ENCODE assay signal across 23 mouse cellular contexts in the genomic region with DNA sequence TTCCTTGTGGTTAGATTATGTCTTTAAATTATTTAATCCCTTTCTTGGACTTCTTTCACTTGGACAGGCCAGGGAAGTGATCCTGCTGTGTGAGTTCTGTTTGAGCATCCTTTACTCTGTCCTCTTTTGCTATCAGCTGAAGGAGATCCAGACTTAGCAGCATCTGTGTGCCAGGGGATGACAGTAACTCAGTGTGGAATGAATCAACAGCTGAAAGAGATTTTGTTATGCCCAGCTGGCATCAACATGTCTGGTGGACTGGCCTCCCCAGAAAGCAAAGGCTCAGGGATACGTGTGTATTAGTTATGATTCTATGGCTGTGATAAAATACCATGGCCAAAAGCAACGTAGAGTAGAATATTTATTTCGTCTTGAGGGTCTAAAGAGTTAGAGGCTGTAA. TPM values are rescaled to one million over a fixed set of nuclear protein-coding genes. Genes with fewer than 3 reads are reported as not detected.
DNase-seq lines count a peak whose midpoint lies in the region; ATAC-seq and TF ChIP-seq lines count a peak whose summit lies in the region.
"Had no signal": no experiment of that assay in that cellular context is flagged by ENCODE, and none has a peak within 500 bp of the region (broad histone marks: within the 10 kb centered on the region; RNA-seq: fewer than 3 reads in every experiment).

No protein-coding gene starts in this region.

- no peaks in the 10 kb centered on the region for H3K36me3 ChIP-seq in hindbrain, postnatal 0 days (ENCODE audit: insufficient read depth, low read length)
- peaks cover 5% of the 10 kb centered on the region; the same call in 1 of the 2 replicates for H3K36me3 ChIP-seq in hindbrain, embryonic 13.5 days
- H3K36me3 ChIP-seq in neural tube, embryonic 13.5 days = peaks cover 11% of the 10 kb centered on the region
- H3K36me3 ChIP-seq in neural tube, embryonic 15.5 days = peaks cover 2% of the 10 kb centered on the region; the same call in 1 of the 2 replicates
- H3K36me3 ChIP-seq: embryonic facial prominence, embryonic 12.5 days; G1E; heart, embryonic 10.5 days had no signal

- TF ChIP-seq CTCF in hindbrain, postnatal 0 days (IDR thresholded peaks at IDR 0.05; ENCODE audit: low read depth) = no peak

- H3K4me2 ChIP-seq in hindbrain, postnatal 0 days (ENCODE audit: low read depth, low read length) = no peak overlapping the region
- no peak overlapping the region for H3K4me2 ChIP-seq in hindbrain, embryonic 13.5 days
- no peak overlapping the region for H3K4me2 ChIP-seq in neural tube, embryonic 13.5 days
- no peak overlapping the region for H3K4me2 ChIP-seq in neural tube, embryonic 15.5 days
- H3K4me2 ChIP-seq: embryonic facial prominence, embryonic 12.5 days; forebrain, embryonic 13.5 days; hindbrain, embryonic 14.5 days had no signal

- H3K4me3 ChIP-seq in hindbrain, postnatal 0 days (ENCODE audit: low read length) = no peak overlapping the region
- no peak overlapping the region for H3K4me3 ChIP-seq in hindbrain, embryonic 13.5 days
- H3K4me3 ChIP-seq in neural tube, embryonic 13.5 days = no peak overlapping the region
- no peak overlapping the region for H3K4me3 ChIP-seq in neural tube, embryonic 15.5 days (replicated peaks)
- H3K4me3 ChIP-seq: embryonic facial prominence, embryonic 12.5 days; forebrain, embryonic 13.5 days; heart, embryonic 10.5 days had no signal

- peaks cover 13% of the 10 kb centered on the region; the same call in 1 of the 2 replicates for H3K4me1 ChIP-seq in hindbrain, postnatal 0 days (ENCODE audit: insufficient read depth, low read length)
- peaks cover 17% of the 10 kb centered on the region for H3K4me1 ChIP-seq in hindbrain, embryonic 13.5 days (replicated peaks)
- peaks cover 23% of the 10 kb centered on the region for H3K4me1 ChIP-seq in neural tube, embryonic 13.5 days (replicated peaks)
- peaks cover 22% of the 10 kb centered on the region for H3K4me1 ChIP-seq in neural tube, embryonic 15.5 days
- H3K4me1 ChIP-seq: embryonic facial prominence, embryonic 12.5 days had no signal

- H3K27ac ChIP-seq in hindbrain, postnatal 0 days = no peak overlapping the region
- no peak overlapping the region for H3K27ac ChIP-seq in hindbrain, embryonic 13.5 days
- 0 out of 2 replicates have a peak overlapping the region, but pooled peaks have one; percentile 29 for H3K27ac ChIP-seq in neural tube, embryonic 13.5 days (replicated peaks)
- H3K27ac ChIP-seq in neural tube, embryonic 15.5 days (replicated peaks) = no peak overlapping the region; the same call in 1 of the 2 replicates
- H3K27ac ChIP-seq: embryonic facial prominence, embryonic 12.5 days; forebrain, embryonic 13.5 days; heart, embryonic 10.5 days; hindbrain, embryonic 14.5 days had no signal

- peak; percentile 47; the same call in 1 of the 2 replicates for ATAC-seq in hindbrain, postnatal 0 days
- ATAC-seq in hindbrain, embryonic 13.5 days (ENCODE audit: low FRiP score) = no peak
- ATAC-seq in neural tube, embryonic 13.5 days (ENCODE audit: low read depth) = no peak
- ATAC-seq in neural tube, embryonic 15.5 days (ENCODE audit: low FRiP score) = no peak
- ATAC-seq: CD4-positive, CD25-positive, alpha-beta regulatory T cell, adult 4 months; intestine, embryonic 16.5 days had no signal

- 53% methylated on average over 3 of the region's 3 CpGs for WGBS in hindbrain, postnatal 0 days
- 82% methylated on average over 3 of the region's 3 CpGs for WGBS in hindbrain, embryonic 13.5 days
- 63% methylated on average over 3 of the region's 3 CpGs for WGBS in neural tube, embryonic 13.5 days
- WGBS in neural tube, embryonic 15.5 days = 71% methylated on average over 3 of the region's 3 CpGs

- H3K9me3 ChIP-seq in hindbrain, postnatal 0 days (ENCODE audit: low read length) = no peaks in the 10 kb centered on the region
- H3K9me3 ChIP-seq in hindbrain, embryonic 13.5 days = no peaks in the 10 kb centered on the region
- no peaks in the 10 kb centered on the region; the same call in 1 of the 2 replicates for H3K9me3 ChIP-seq in neural tube, embryonic 13.5 days
- H3K9me3 ChIP-seq in neural tube, embryonic 15.5 days (replicated peaks) = no peaks in the 10 kb centered on the region
- H3K9me3 ChIP-seq: embryonic facial prominence, embryonic 12.5 days; forebrain, embryonic 13.5 days; heart, embryonic 10.5 days had no signal

- DNase-seq in cerebellum, postnatal 10 days = peak; percentile 36 to 42
- no peak for DNase-seq in cerebellum, adult 9-11 months
- DNase-seq in hindbrain, postnatal 0 days (ENCODE audit: low spot score) = peak; percentile 40
- no peak for DNase-seq in cerebellum, adult 18-20 months
- DNase-seq: adrenal gland, postnatal 10 days; B cell, adult 2 months; cerebellum, adult 11-12 months; cerebellum, postnatal 14 days; forebrain, postnatal 0 days; gastrocnemius, postnatal 36 days; heart, adult 18-20 months; heart, postnatal 10 days had no signal

- H3K9ac ChIP-seq in hindbrain, postnatal 0 days (replicated peaks; ENCODE audit: low read length) = no peak overlapping the region
- no peak overlapping the region for H3K9ac ChIP-seq in hindbrain, embryonic 13.5 days
- H3K9ac ChIP-seq in neural tube, embryonic 13.5 days = no peak overlapping the region
- no peak overlapping the region for H3K9ac ChIP-seq in neural tube, embryonic 15.5 days (replicated peaks)
- H3K9ac ChIP-seq: embryonic facial prominence, embryonic 12.5 days; forebrain, embryonic 13.5 days; forebrain, postnatal 0 days; hindbrain, embryonic 14.5 days had no signal

- no peaks in the 10 kb centered on the region for H3K27me3 ChIP-seq in hindbrain, postnatal 0 days (ENCODE audit: insufficient read depth, low read length)
- no peaks in the 10 kb centered on the region for H3K27me3 ChIP-seq in hindbrain, embryonic 13.5 days
- H3K27me3 ChIP-seq in neural tube, embryonic 13.5 days = no peaks in the 10 kb centered on the region
- H3K27me3 ChIP-seq in neural tube, embryonic 15.5 days (replicated peaks) = no peaks in the 10 kb centered on the region
- H3K27me3 ChIP-seq: embryonic facial prominence, embryonic 12.5 days; forebrain, embryonic 13.5 days had no signal

RNA-seq across cellular contexts. Expression of gene Dclk1, which starts 28.2 kb away (rescaled TPM):
- 213 and 250 TPM in 2 replicates for total RNA-seq in hindbrain, postnatal 0 days (2014; rRNA removed)
- polyA plus RNA-seq in hindbrain, postnatal 0 days (2015; fragmentation: Nextera tagmentation; extraction: Ambion mirVana) = 196 and 214 TPM in 2 replicates
- 236 and 257 TPM in 2 replicates for polyA plus RNA-seq in hindbrain, embryonic 13.5 days (2015; fragmentation: Nextera tagmentation; extraction: Ambion mirVana)
- 190 and 226 TPM in 2 replicates for polyA plus RNA-seq in neural tube, embryonic 13.5 days (2015; fragmentation: Nextera tagmentation; extraction: Ambion mirVana)
- 189 and 232 TPM in 2 replicates for polyA plus RNA-seq in neural tube, embryonic 15.5 days (2015; fragmentation: Nextera tagmentation; extraction: Ambion mirVana)
- total RNA-seq: hematopoietic stem cell, adult 5-6 weeks had no signal
- polyA plus RNA-seq: G1E had no signal

Comparison
In these comparisons a context has a peak if more than half of its experiments do, and no peak if none do; other contexts are left out.
1. DNase-seq: peak in cerebellum, postnatal 10 days (2 of 2) and hindbrain, postnatal 0 days (single experiment); none in cerebellum, adult 9-11 months (single experiment) and cerebellum, adult 18-20 months (0 of 2).